9 mouse cellular contexts compared by ENCODE assay signal in genomic region chr4:128618246-128618911, GRCm38 (mm10). TPM values are rescaled to one million over a fixed set of nuclear protein-coding genes. Genes with fewer than 3 reads are reported as not detected.
DNase-seq lines count a peak whose midpoint lies in the region; ATAC-seq and TF ChIP-seq lines count a peak whose summit lies in the region.
"Had no signal": no experiment of that assay in that cellular context is flagged by ENCODE, and none has a peak within 500 bp of the region (broad histone marks: within the 10 kb centered on the region; RNA-seq: fewer than 3 reads in every experiment).

TSS of gene Tlr12 (minus strand) at chr4:128618619.

- H3K27ac ChIP-seq in heart, embryonic 10.5 days, result 0 out of 2 replicates have a peak within 1 kb of the TSS, but pooled peaks have one; percentile 12
- H3K27ac ChIP-seq in kidney, adult 2 months (ENCODE audit: insufficient read depth, low read depth, low read length), result peak within 1 kb of the TSS; percentile 90
- H3K27ac ChIP-seq in liver, embryonic 16.5 days (ENCODE audit: low read length), result no peak within 1 kb of the TSS
- H3K27ac ChIP-seq in forebrain, embryonic 11.5 days (ENCODE audit: low read depth, low read length), result no peak within 1 kb of the TSS

- no peaks in the 10 kb centered on the region for H3K36me3 ChIP-seq in heart, embryonic 10.5 days
- no peaks in the 10 kb centered on the region for H3K36me3 ChIP-seq in kidney, adult 2 months (ENCODE audit: control insufficient read depth, insufficient read depth, low read length)
- no peaks in the 10 kb centered on the region for H3K36me3 ChIP-seq in liver, embryonic 16.5 days (ENCODE audit: control insufficient read depth, insufficient read depth)
- H3K36me3 ChIP-seq in forebrain, embryonic 11.5 days (ENCODE audit: control insufficient read depth, insufficient read depth, low read length), result no peaks in the 10 kb centered on the region

- H3K27me3 ChIP-seq in heart, embryonic 10.5 days (ENCODE audit: insufficient read depth, poor library complexity, severe bottlenecking), result peaks cover 35% of the 10 kb centered on the region
- H3K27me3 ChIP-seq in kidney, adult 2 months (replicated peaks; ENCODE audit: control insufficient read depth, insufficient read depth, low read length), result no peaks in the 10 kb centered on the region
- peaks cover 20% of the 10 kb centered on the region for H3K27me3 ChIP-seq in liver, embryonic 16.5 days (ENCODE audit: control insufficient read depth, insufficient read depth, low read depth, low read length)
- no peaks in the 10 kb centered on the region for H3K27me3 ChIP-seq in forebrain, embryonic 11.5 days (ENCODE audit: control insufficient read depth, insufficient read depth, low read length)

- TF ChIP-seq POLR2A in kidney, adult 2 months (IDR thresholded peaks at IDR 0.05; ENCODE audit: low read depth, low read length), result no peak

- intact Hi-C loops in heart, postnatal 14 days (cut with DNase I), result no loop called here

- H3K4me1 ChIP-seq in heart, embryonic 10.5 days, result peaks cover 22% of the 10 kb centered on the region
- peaks cover 21% of the 10 kb centered on the region for H3K4me1 ChIP-seq in kidney, adult 2 months (ENCODE audit: control insufficient read depth, insufficient read depth, low read length)
- H3K4me1 ChIP-seq in liver, embryonic 16.5 days (ENCODE audit: control insufficient read depth, low read depth, low read length), result peaks cover 5% of the 10 kb centered on the region
- no peaks in the 10 kb centered on the region for H3K4me1 ChIP-seq in forebrain, embryonic 11.5 days (replicated peaks; ENCODE audit: control insufficient read depth, insufficient read depth, low read length)

- no peak for DNase-seq in heart, embryonic 10.5 days (ENCODE audit: low spot score)
- no peak for DNase-seq in heart, postnatal 14 days
- DNase-seq in CD4-positive helper T cell, adult 2 months (ENCODE audit: low read depth, low spot score), result peak; percentile 67
- peak; percentile 84 for DNase-seq in kidney, adult 2 months
- no peak for DNase-seq in forebrain, embryonic 11.5 days (ENCODE audit: low spot score)
- DNase-seq: forebrain, postnatal 0 days had no signal

- H3K9me3 ChIP-seq in heart, embryonic 10.5 days, result no peaks in the 10 kb centered on the region
- no peaks in the 10 kb centered on the region for H3K9me3 ChIP-seq in liver, embryonic 16.5 days (replicated peaks; ENCODE audit: control insufficient read depth, low read length)
- no peaks in the 10 kb centered on the region for H3K9me3 ChIP-seq in forebrain, embryonic 11.5 days (ENCODE audit: control insufficient read depth, low read length)

- no peak within 1 kb of the TSS for H3K4me2 ChIP-seq in liver, embryonic 16.5 days (ENCODE audit: low read depth, low read length)
- H3K4me2 ChIP-seq in forebrain, embryonic 11.5 days (ENCODE audit: low read depth, low read length, severe bottlenecking), result no peak within 1 kb of the TSS

- no peak within 1 kb of the TSS for H3K9ac ChIP-seq in liver, embryonic 16.5 days (ENCODE audit: low read depth, low read length)
- H3K9ac ChIP-seq in forebrain, embryonic 11.5 days (ENCODE audit: low read length), result no peak within 1 kb of the TSS
- H3K9ac ChIP-seq: forebrain, postnatal 0 days had no signal

- no peak within 1 kb of the TSS for H3K4me3 ChIP-seq in heart, embryonic 10.5 days
- peak within 1 kb of the TSS; percentile 48 for H3K4me3 ChIP-seq in kidney, adult 2 months (ENCODE audit: insufficient read depth, low read depth, low read length)
- H3K4me3 ChIP-seq in liver, embryonic 16.5 days (ENCODE audit: low read depth, low read length), result 0 out of 2 replicates have a peak within 1 kb of the TSS, but pooled peaks have one; percentile 6
- no peak within 1 kb of the TSS for H3K4me3 ChIP-seq in forebrain, embryonic 11.5 days (ENCODE audit: low read depth, low read length)

- no peak for TF ChIP-seq CTCF in kidney, adult 2 months (conservative IDR thresholded peaks at IDR 0.05; ENCODE audit: insufficient read depth, insufficient read length, low read depth, low read length)

- peak; percentile 20; the same call in 1 of the 2 replicates for ATAC-seq in liver, embryonic 16.5 days (ENCODE audit: low read depth)
- no peak for ATAC-seq in cerebellum, adult (ENCODE audit: insufficient number of reproducible peaks, low FRiP score, low TSS enrichment)
- no peak for ATAC-seq in forebrain, embryonic 11.5 days (replicated peaks; ENCODE audit: low FRiP score)
- no peak for ATAC-seq in erythroblast, adult 5-6 weeks (replicated peaks; ENCODE audit: low FRiP score, poor library complexity, severe bottlenecking)
- ATAC-seq: forebrain, postnatal 0 days had no signal

- 56% methylated on average over 15 of the region's 15 CpGs for WGBS in heart, embryonic 10.5 days
- 32% methylated on average over 15 of the region's 15 CpGs for WGBS in kidney, adult 2 months
- WGBS in liver, embryonic 16.5 days (ENCODE audit: insufficient replicate concordance), result 23% methylated on average over 15 of the region's 15 CpGs
- 75% methylated on average over 15 of the region's 15 CpGs for WGBS in forebrain, embryonic 11.5 days

RNA-seq across cellular contexts. Expression of gene Tlr12, which starts in this region (rescaled TPM):
- polyA plus RNA-seq in heart, embryonic 10.5 days (2016; fragmentation: Nextera tagmentation; extraction: Ambion mirVana), result 0.30 and 0.57 TPM in 2 replicates
- under 1 TPM in 1 of 2 experiments, not detected in 1; 0.76 TPM for total RNA-seq in heart, postnatal 14 days (2021)
- 14.3 and 16.1 TPM in 2 replicates for polyA plus RNA-seq in kidney, adult 2 months (2012; rRNA removed)
- polyA plus RNA-seq in liver, embryonic 16.5 days (2015; fragmentation: Nextera tagmentation; extraction: Ambion mirVana), result 1.8 and 2.0 TPM in 2 replicates
- 0.35 and 0.75 TPM in 2 replicates for polyA plus RNA-seq in forebrain, embryonic 11.5 days (2014; fragmentation: Nextera tagmentation; extraction: Ambion mirVana)
- total RNA-seq in erythroblast, adult 5-6 weeks (2015; ENCODE audit: low replicate concordance), result 0.19 and 4.0 TPM in 2 replicates
- total RNA-seq in erythroblast, adult 5-6 weeks (2017; ENCODE audit: low replicate concordance), result 0.09 and 0.14 TPM in 2 replicates

Comparison
In these comparisons a context has a peak if more than half of its experiments do, and no peak if none do; other contexts are left out.
1. DNase-seq: peak in CD4-positive helper T cell, adult 2 months (single experiment) and kidney, adult 2 months (single experiment); none in heart, embryonic 10.5 days (single experiment), heart, postnatal 14 days (0 of 2) and forebrain, embryonic 11.5 days (single experiment).
2. H3K27ac ChIP-seq: peak in heart, embryonic 10.5 days (single experiment) and kidney, adult 2 months (single experiment); none in liver, embryonic 16.5 days (single experiment) and forebrain, embryonic 11.5 days (single experiment).
3. H3K4me3 ChIP-seq: peak in kidney, adult 2 months (single experiment) and liver, embryonic 16.5 days (single experiment); none in heart, embryonic 10.5 days (single experiment) and forebrain, embryonic 11.5 days (single experiment).